Mouse (Mus musculus) megakaryocyte, adult 5-6 weeks (primary cell): Measurements from ENCODE around the gene Olfr1301. TPM values are rescaled to one million over a fixed set of nuclear protein-coding genes. Genes with fewer than 3 reads are reported as not detected.

ENCODE experiments used
- ATAC-seq: 2 replicates; pipeline ENCODE4 v1.8.0; 2016; ENCODE audit warnings: mild to moderate bottlenecking, inconsistent platforms; ENCODE audit not compliant: poor library complexity, severe bottlenecking
- total RNA-seq, 2 experiments: library from RNA; stranded (forward) in 1 of 2; stranded (reverse) in 1 of 2; fragments of 153-499, 151-499 nt in 1 of 2; fragments of 221-1000, 200-1000 nt in 1 of 2; gene quantifications; 2 replicates each; pipeline versions ENCODE4 v1.2.3 to v1.2.4; 2015 to 2017

Olfr1301 gene
- total RNA-seq (2015): not detected in 2 replicates
- total RNA-seq (2017): not detected in 2 replicates

DNA sequence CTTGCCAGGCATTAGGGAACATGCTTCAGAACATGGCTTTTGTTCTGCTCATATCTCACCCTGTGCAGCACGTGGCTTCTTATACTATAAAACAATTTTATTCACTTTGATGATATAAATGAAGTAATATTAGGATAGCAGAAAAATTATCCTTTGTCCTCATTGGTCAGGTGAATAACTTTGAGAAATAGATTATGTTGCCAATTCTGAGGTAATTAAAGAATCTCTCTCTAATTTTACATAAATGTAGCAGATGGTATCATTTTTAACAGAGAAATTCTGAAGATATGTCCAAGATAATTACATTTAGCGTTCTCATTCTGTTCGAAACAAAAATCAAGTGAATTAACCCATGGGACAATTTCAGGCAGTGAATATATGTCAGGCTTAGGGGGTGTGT is at the start of gene Olfr1301:
Gene Olfr1301 (plus strand): TSS at position 301 of the 400 bp plus-strand sequence.
- ATAC-seq: no peak

GRCm38 (mm10) chr2:111726739-111727138 is 24.1 kb upstream of the Olfr1301 start:
- ATAC-seq: no peak

- ATAC-seq: no peak
Measured at GRCm38 (mm10) chr2:111777129-111777528, 26.3 kb downstream of the Olfr1301 start, which contains the start of gene Olfr1302. TSS of gene Olfr1302 (plus strand) at chr2:111777429.

Other genes with a start within 250 kb of the Olfr1301 start
- not detected in 2 replicates for gene Olfr1293-ps, start 225.8 kb upstream of the Olfr1301 start, total RNA-seq (2015)
- not detected in 2 replicates for gene Olfr1293-ps, start 225.8 kb upstream of the Olfr1301 start, total RNA-seq (2017)
- gene Olfr1294, start 210.7 kb upstream of the Olfr1301 start, total RNA-seq (2015): not detected in 2 replicates
- gene Olfr1294, start 210.7 kb upstream of the Olfr1301 start, total RNA-seq (2017): not detected in 2 replicates
- not detected in 2 replicates for gene Olfr1295, start 181.3 kb upstream of the Olfr1301 start, total RNA-seq (2015)
- not detected in 2 replicates for gene Olfr1295, start 181.3 kb upstream of the Olfr1301 start, total RNA-seq (2017)
- gene Olfr1297, start 124.5 kb upstream of the Olfr1301 start, total RNA-seq (2015): not detected in 2 replicates
- gene Olfr1297, start 124.5 kb upstream of the Olfr1301 start, total RNA-seq (2017): not detected in 2 replicates
- gene Olfr1298, start 101.8 kb upstream of the Olfr1301 start, total RNA-seq (2015): not detected in 2 replicates
- not detected in 2 replicates for gene Olfr1298, start 101.8 kb upstream of the Olfr1301 start, total RNA-seq (2017)
- not detected in 2 replicates for gene Olfr1299, start 89.6 kb upstream of the Olfr1301 start, total RNA-seq (2015)
- gene Olfr1299, start 89.6 kb upstream of the Olfr1301 start, total RNA-seq (2017): not detected in 2 replicates
- gene Olfr1302, start 26.4 kb downstream of the Olfr1301 start, total RNA-seq (2015): not detected in 2 replicates
- not detected in 2 replicates for gene Olfr1302, start 26.4 kb downstream of the Olfr1301 start, total RNA-seq (2017)
- not detected in 2 replicates for gene Olfr1303, start 69.3 kb downstream of the Olfr1301 start, total RNA-seq (2015)
- not detected in 2 replicates for gene Olfr1303, start 69.3 kb downstream of the Olfr1301 start, total RNA-seq (2017)
- gene Olfr1305, start 126.1 kb downstream of the Olfr1301 start, total RNA-seq (2015): not detected in 2 replicates
- gene Olfr1305, start 126.1 kb downstream of the Olfr1301 start, total RNA-seq (2017): not detected in 2 replicates
- gene Olfr1306, start 165.3 kb downstream of the Olfr1301 start, total RNA-seq (2015): not detected in 2 replicates
- gene Olfr1306, start 165.3 kb downstream of the Olfr1301 start, total RNA-seq (2017): not detected in 2 replicates
- under 0.01 TPM in 1 of 2 replicates, not detected in the other for gene Olfr1307, start 198.4 kb downstream of the Olfr1301 start, total RNA-seq (2015)
- gene Olfr1307, start 198.4 kb downstream of the Olfr1301 start, total RNA-seq (2017): not detected in 2 replicates
- gene Olfr1308, start 213.9 kb downstream of the Olfr1301 start, total RNA-seq (2015): not detected in 2 replicates
- gene Olfr1308, start 213.9 kb downstream of the Olfr1301 start, total RNA-seq (2017): not detected in 2 replicates
- gene Olfr1309, start 239.3 kb downstream of the Olfr1301 start, total RNA-seq (2015): not detected in 2 replicates
- not detected in 2 replicates for gene Olfr1309, start 239.3 kb downstream of the Olfr1301 start, total RNA-seq (2017)